Mouse (Mus musculus) spleen, adult 2 months (tissue): ENCODE measurements around the gene Dcst1.

Source experiments
- CTCF ChIP-seq: fragments of 200-500 bp; IDR thresholded peaks from 2 replicates; pipeline ENCODE4 v1.5.1; 2011; ENCODE audit warnings: mild to moderate bottlenecking, inconsistent platforms; ENCODE audit not compliant: insufficient read depth, insufficient read length, insufficient replicate concordance; ENCODE audit errors: extremely low read depth
- POLR2A ChIP-seq: fragments of 200-500 bp; IDR thresholded peaks from 2 replicates; pipeline ENCODE4 v1.6.1; 2011; ENCODE audit warnings: low read depth, low read length, inconsistent platforms

- TF ChIP-seq CTCF (no peak), POLR2A (no peak)
Observed at GRCm38 (mm10) chr3:89382950-89383349, 17.9 kb upstream of the Dcst1 start.
